Mouse (Mus musculus): ENCODE results near the gene Psap. TPM values are rescaled to one million over a fixed set of nuclear protein-coding genes. Genes with fewer than 3 reads are reported as not detected.
A peak's percentile ranks its signal among the peaks of the same experiment; 100 is the strongest.
"Not testable (repeated sequence)": the region's sequence is repeated elsewhere in the genome, so short reads cannot be mapped to it uniquely, and the experiment has no call there.

The Psap gene
- 69.5 and 122 TPM in 2 replicates for polyA plus RNA-seq (2014; fragmentation: Nextera tagmentation; extraction: Ambion mirVana)

- peak within 1 kb of the TSS; percentile 90 for H3K4me2 ChIP-seq (replicated peaks; ENCODE audit: low read depth, low read length)
- 3% methylated on average over 54 of the region's 54 CpGs for WGBS
- no peaks in the 10 kb centered on the region for H3K27me3 ChIP-seq (ENCODE audit: control insufficient read depth, insufficient read depth, low read length)
- peaks cover 18% of the 10 kb centered on the region; the same call in 1 of the 2 replicates for H3K4me1 ChIP-seq (ENCODE audit: control insufficient read depth, insufficient read depth, low read length)
- H3K9ac ChIP-seq (ENCODE audit: low read depth, low read length) = peak within 1 kb of the TSS; percentile 84
- ATAC-seq (ENCODE audit: low FRiP score, low TSS enrichment) = peak; percentile 91
- H3K9me3 ChIP-seq (ENCODE audit: control insufficient read depth, low read length) = no peaks in the 10 kb centered on the region
- peak within 1 kb of the TSS; percentile 51; the same call in 1 of the 2 replicates for H3K27ac ChIP-seq (ENCODE audit: low read depth, low read length)
- H3K4me3 ChIP-seq (ENCODE audit: low read length) = peak within 1 kb of the TSS; percentile 87
- 0 out of 2 replicates have a peak, but pooled peaks cover 1% of the 10 kb centered on the region for H3K36me3 ChIP-seq (ENCODE audit: control insufficient read depth, insufficient read depth, low read length)
Observed at GRCm38 (mm10) chr10:60277207-60278005, at the start of gene Psap. Psap (plus strand) TSS chr10:60277627.

DNA sequence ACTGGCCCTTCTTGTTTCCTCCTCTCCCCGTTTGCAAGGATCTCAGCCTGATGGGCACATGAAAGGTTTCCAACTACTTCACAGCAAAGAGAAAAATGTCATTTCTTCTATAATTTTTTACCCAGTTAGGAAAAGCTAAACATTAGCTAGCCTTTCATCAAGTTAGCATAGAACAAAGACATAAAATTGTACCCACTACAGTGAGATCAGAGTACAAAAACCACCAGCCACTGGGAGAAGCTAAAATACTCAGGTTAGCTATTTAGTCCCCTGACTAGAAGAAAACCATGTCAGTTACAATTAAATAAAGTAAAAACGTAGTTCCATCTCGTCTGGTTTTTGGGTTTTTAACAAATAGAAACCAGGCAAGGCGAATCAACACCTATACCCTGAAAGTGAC is 49.8 kb upstream of the Psap start:
- Histone ChIP-seq H3K4me3 (ENCODE audit: low read length) (no peak overlapping the region), H3K4me2 (replicated peaks; ENCODE audit: low read depth, low read length) (no peak overlapping the region), H3K27me3 (ENCODE audit: control insufficient read depth, insufficient read depth, low read length) (no peaks in the 10 kb centered on the region), H3K36me3 (ENCODE audit: control insufficient read depth, insufficient read depth, low read length) (no peaks in the 10 kb centered on the region), H3K9ac (ENCODE audit: low read depth, low read length) (no peak overlapping the region), H3K4me1 (ENCODE audit: control insufficient read depth, insufficient read depth, low read length) (0 out of 2 replicates have a peak, but pooled peaks cover 4% of the 10 kb centered on the region), H3K27ac (ENCODE audit: low read depth, low read length) (no peak overlapping the region), H3K9me3 (ENCODE audit: control insufficient read depth, low read length) (no peaks in the 10 kb centered on the region)
- ATAC-seq (ENCODE audit: low FRiP score, low TSS enrichment) = no peak
- WGBS = 63% methylated on average over 4 of the region's 4 CpGs

- Histone ChIP-seq H3K9me3 (ENCODE audit: control insufficient read depth, low read length) (no peaks in the 10 kb centered on the region), H3K9ac (ENCODE audit: low read depth, low read length) (no peak overlapping the region), H3K27ac (ENCODE audit: low read depth, low read length) (no peak overlapping the region), H3K27me3 (ENCODE audit: control insufficient read depth, insufficient read depth, low read length) (no peaks in the 10 kb centered on the region), H3K4me3 (ENCODE audit: low read length) (no peak overlapping the region), H3K4me2 (replicated peaks; ENCODE audit: low read depth, low read length) (no peak overlapping the region), H3K4me1 (ENCODE audit: control insufficient read depth, insufficient read depth, low read length) (0 out of 2 replicates have a peak, but pooled peaks cover 4% of the 10 kb centered on the region), H3K36me3 (ENCODE audit: control insufficient read depth, insufficient read depth, low read length) (no peaks in the 10 kb centered on the region)
- WGBS = 85% methylated on average over 6 of the region's 6 CpGs
- no peak for ATAC-seq (ENCODE audit: low FRiP score, low TSS enrichment)
Observed at GRCm38 (mm10) chr10:60229113-60229512, 48.3 kb upstream of the Psap start.

DNA sequence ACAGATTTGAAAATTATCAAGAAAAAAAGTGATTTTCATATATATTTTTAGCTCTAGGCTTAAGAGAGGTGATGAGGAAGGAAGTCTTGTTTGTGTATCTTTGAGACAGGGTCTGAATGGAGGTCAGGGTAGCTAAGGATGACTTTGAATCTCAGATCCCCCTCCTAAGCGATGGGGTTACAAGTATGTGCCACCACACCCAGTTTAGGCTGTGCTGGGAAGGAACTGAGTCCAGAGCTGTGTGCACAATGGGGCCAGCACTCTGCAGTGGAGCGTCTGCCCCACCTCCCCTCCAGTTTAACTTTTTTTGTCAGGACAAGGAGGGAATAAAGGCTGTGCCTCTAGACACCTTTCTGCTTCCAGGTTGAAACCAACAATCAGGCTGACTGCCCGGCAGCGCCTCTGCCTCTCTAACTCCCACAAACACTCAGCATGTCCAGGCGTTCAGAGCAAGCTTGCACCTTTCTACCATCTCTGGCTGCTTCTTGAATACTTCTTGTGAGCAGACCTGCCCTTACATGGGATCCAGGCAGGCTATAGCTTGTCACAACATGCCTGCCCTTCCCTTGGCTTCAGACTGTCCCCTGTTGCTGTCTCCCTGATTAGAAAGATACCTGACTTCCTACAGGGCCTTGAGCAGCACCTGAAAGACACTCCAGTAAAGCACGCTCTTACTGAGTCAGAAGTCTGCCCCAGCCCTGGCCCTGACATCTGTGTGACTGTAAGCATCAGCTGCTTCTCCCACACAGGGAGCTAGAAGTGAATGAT is 46.9 kb upstream of the Psap start:
- Histone ChIP-seq H3K4me3 (ENCODE audit: low read length) (no peak overlapping the region), H3K4me1 (ENCODE audit: control insufficient read depth, insufficient read depth, low read length) (0 out of 2 replicates have a peak, but pooled peaks cover 4% of the 10 kb centered on the region), H3K9me3 (ENCODE audit: control insufficient read depth, low read length) (no peaks in the 10 kb centered on the region), H3K36me3 (ENCODE audit: control insufficient read depth, insufficient read depth, low read length) (no peaks in the 10 kb centered on the region), H3K27ac (ENCODE audit: low read depth, low read length) (no peak overlapping the region), H3K4me2 (replicated peaks; ENCODE audit: low read depth, low read length) (no peak overlapping the region), H3K27me3 (ENCODE audit: control insufficient read depth, insufficient read depth, low read length) (no peaks in the 10 kb centered on the region), H3K9ac (ENCODE audit: low read depth, low read length) (no peak overlapping the region)
- no peak for ATAC-seq (ENCODE audit: low FRiP score, low TSS enrichment)
- WGBS = 72% methylated on average over 6 of the region's 6 CpGs

GRCm38 (mm10) chr10:60234006-60234405 is 43.4 kb upstream of the Psap start:
- H3K9me3 ChIP-seq (ENCODE audit: control insufficient read depth, low read length) = no peaks in the 10 kb centered on the region
- no peak overlapping the region for H3K4me2 ChIP-seq (replicated peaks; ENCODE audit: low read depth, low read length)
- H3K4me3 ChIP-seq (ENCODE audit: low read length) = no peak overlapping the region
- ATAC-seq (ENCODE audit: low FRiP score, low TSS enrichment) = no peak
- no peak overlapping the region for H3K9ac ChIP-seq (ENCODE audit: low read depth, low read length)
- H3K27ac ChIP-seq (ENCODE audit: low read depth, low read length) = no peak overlapping the region
- WGBS = 77% methylated on average over 9 of the region's 9 CpGs
- H3K4me1 ChIP-seq (ENCODE audit: control insufficient read depth, insufficient read depth, low read length) = no peaks in the 10 kb centered on the region
- no peaks in the 10 kb centered on the region for H3K36me3 ChIP-seq (ENCODE audit: control insufficient read depth, insufficient read depth, low read length)
- H3K27me3 ChIP-seq (ENCODE audit: control insufficient read depth, insufficient read depth, low read length) = no peaks in the 10 kb centered on the region

- H3K4me2 ChIP-seq (replicated peaks; ENCODE audit: low read depth, low read length); H3K27me3 ChIP-seq (ENCODE audit: control insufficient read depth, insufficient read depth, low read length); H3K9me3 ChIP-seq (ENCODE audit: control insufficient read depth, low read length); ATAC-seq (ENCODE audit: low FRiP score, low TSS enrichment); H3K9ac ChIP-seq (ENCODE audit: low read depth, low read length); H3K4me3 ChIP-seq (ENCODE audit: low read length); H3K36me3 ChIP-seq (ENCODE audit: control insufficient read depth, insufficient read depth, low read length); H3K27ac ChIP-seq (ENCODE audit: low read depth, low read length); H3K4me1 ChIP-seq (ENCODE audit: control insufficient read depth, insufficient read depth, low read length): not testable (repeated sequence)
- 90% methylated on average over 6 of the region's 6 CpGs for WGBS
Observed at GRCm38 (mm10) chr10:60235876-60236275, 41.6 kb upstream of the Psap start.

- no peak overlapping the region for H3K27ac ChIP-seq (ENCODE audit: low read depth, low read length)
- H3K27me3 ChIP-seq (ENCODE audit: control insufficient read depth, insufficient read depth, low read length) = no peaks in the 10 kb centered on the region
- H3K9ac ChIP-seq (ENCODE audit: low read depth, low read length) = no peak overlapping the region
- H3K36me3 ChIP-seq (ENCODE audit: control insufficient read depth, insufficient read depth, low read length) = no peaks in the 10 kb centered on the region
- no peak overlapping the region for H3K4me3 ChIP-seq (ENCODE audit: low read length)
- H3K4me1 ChIP-seq (ENCODE audit: control insufficient read depth, insufficient read depth, low read length) = no peaks in the 10 kb centered on the region
- WGBS = 65% methylated on average over 10 of the region's 10 CpGs
- ATAC-seq (ENCODE audit: low FRiP score, low TSS enrichment) = no peak; the same call in 1 of the 2 replicates
- H3K4me2 ChIP-seq (replicated peaks; ENCODE audit: low read depth, low read length) = no peak overlapping the region
- H3K9me3 ChIP-seq (ENCODE audit: control insufficient read depth, low read length) = no peaks in the 10 kb centered on the region
Observed at GRCm38 (mm10) chr10:60237475-60238154, 39.8 kb upstream of the Psap start.

DNA sequence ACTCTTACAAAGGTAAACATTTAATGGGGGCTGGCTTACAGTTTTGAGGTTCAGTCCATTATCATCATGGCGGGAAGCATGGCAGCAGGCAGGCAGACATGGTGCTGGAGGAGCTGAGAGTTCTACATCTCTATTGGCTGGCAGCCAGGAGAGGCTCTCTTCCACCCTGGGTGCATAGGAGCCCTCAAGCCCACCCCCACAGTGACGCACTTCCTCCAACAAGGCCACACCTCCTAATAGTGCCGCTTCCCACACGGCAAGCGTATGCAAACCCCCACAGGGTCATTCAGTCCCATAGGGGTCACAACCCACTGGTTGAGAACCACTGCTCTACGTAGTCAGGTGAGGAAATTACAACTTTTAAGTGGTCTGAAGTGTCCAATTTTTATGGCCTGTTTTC is 37.0 kb upstream of the Psap start:
- Histone ChIP-seq H3K4me3 (ENCODE audit: low read length) (no peak overlapping the region), H3K9me3 (ENCODE audit: control insufficient read depth, low read length) (no peaks in the 10 kb centered on the region), H3K4me2 (replicated peaks; ENCODE audit: low read depth, low read length) (no peak overlapping the region), H3K4me1 (ENCODE audit: control insufficient read depth, insufficient read depth, low read length) (no peaks in the 10 kb centered on the region), H3K27me3 (ENCODE audit: control insufficient read depth, insufficient read depth, low read length) (no peaks in the 10 kb centered on the region), H3K9ac (ENCODE audit: low read depth, low read length) (no peak overlapping the region), H3K27ac (ENCODE audit: low read depth, low read length) (no peak overlapping the region), H3K36me3 (ENCODE audit: control insufficient read depth, insufficient read depth, low read length) (no peaks in the 10 kb centered on the region)
- no peak for ATAC-seq (ENCODE audit: low FRiP score, low TSS enrichment)
- WGBS = 87% methylated on average over 6 of the region's 6 CpGs
